Mouse (Mus musculus) cerebellum, adult (tissue): Measurements from ENCODE around the gene Mknk2.

ENCODE experiments used
- ATAC-seq: cut with Nextera tagmentation; 2 replicates; pipeline ENCODE4 v1.9.2; 2017; ENCODE audit warnings: mild to moderate bottlenecking, moderate library complexity, mixed read lengths; ENCODE audit not compliant: insufficient number of reproducible peaks, low FRiP score, low TSS enrichment

The Mknk2 gene

DNA sequence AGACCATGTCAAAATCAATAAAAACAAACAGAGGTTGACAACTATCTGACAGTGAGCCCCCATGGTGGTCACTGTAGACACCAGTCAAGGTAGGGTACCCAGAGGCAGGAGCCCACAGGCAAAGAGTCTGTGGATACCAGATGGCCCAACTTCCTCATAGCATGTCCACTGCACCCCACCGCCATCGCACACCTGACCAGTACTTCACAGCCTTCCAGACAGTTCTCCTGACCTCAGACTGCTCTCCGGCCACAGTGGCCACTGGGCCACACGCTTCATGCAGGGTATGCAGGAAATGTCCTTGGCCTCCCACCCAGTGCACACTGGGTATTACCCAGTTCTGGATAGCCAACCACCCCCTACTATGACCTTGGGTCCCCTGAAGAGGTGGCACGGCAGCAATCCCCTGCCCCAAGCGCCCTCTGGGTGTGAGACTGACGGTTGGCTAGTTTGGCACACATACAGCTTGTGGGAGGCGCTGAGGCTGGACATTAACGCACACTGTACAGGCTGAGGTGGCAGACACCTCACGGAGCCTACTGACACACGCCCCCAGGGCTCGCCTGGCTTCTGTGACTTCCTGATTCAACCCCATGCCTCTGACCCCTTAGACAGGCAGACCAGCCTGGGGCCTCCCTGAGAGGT lies 15.6 kb upstream of the Mknk2 start:
- ATAC-seq = no peak

DNA sequence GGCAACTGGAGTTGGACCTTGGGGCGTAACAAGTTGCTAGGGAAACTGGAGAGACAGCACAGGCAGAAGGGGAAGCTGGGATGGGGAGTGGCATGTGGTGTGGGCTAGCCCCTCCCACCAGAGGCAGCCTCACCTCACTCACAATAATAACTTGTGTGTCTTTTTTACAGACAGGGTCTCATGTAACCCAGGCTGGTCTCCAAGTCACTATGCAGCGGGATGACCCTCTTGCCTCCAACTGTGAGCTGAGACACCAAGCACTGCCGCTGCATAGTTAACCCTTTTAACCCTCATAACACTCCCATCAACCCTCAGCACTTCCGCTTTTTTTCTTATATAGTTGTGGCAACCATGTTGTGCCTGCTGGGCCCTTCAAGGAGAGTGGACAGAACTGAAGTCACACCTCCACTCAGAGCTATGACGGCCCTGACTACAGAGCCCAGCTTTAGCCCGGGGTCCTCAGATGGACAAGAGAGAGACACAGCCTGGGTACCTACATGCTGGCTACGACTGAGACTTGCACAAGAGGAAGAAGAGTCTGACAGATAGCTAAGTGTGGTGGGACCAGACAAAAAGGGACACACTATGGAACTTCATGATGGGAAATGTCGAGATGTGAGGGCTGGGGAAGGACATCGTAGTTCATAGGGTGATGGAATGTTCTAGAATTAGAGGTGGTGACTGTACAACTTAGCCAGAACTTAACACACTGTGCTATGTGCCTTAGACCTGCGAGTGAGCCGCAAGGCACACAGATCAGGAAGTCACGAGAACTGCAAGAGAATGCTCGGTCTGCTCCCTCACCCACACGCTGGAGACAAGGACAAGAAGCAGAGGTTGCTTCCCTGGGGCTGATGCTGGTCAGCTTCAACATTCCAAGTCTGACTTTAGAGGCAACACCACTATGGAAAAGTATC lies 14.6 kb upstream of the Mknk2 start:
- no peak for ATAC-seq

DNA sequence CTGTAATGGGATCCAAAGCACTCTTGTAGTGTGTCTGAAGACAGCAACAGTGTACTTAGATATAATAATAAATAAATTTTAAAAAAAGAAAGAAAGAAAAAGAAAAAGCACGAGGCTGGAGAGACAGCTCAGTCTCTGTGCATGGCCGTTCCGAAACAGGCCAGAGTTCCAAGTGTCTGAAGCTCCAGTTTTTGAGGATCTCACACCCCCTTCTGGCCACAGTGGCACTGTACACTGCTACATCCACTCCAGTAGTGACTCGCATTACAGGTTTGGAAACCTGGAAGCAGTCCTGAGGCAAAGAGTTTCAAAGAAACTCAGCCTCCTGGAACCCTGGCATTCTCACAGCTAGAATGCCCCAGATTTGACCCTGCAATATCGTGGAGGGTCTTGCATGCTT lies 9.9 kb upstream of the Mknk2 start:
- ATAC-seq = no peak

DNA sequence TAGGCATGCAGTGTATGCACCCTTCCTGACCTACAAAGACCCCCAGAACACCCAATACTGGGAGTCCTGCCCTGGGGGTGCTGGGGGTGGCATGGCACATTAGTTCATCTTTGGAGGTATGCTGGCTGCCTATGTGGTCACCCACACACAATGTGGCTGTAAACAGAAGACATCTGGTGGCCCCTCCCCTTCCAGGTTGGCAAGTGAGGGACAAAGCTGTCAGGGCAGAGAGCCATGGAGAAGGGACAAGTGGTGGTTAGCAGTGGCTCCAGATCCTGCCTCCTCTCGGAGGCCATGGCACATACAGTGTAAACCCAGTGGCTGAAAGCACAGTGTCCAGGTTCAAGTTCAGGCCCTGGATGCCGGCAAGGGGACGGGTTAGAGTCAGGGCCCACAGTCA lies 8.7 kb upstream of the Mknk2 start:
- no peak for ATAC-seq

DNA sequence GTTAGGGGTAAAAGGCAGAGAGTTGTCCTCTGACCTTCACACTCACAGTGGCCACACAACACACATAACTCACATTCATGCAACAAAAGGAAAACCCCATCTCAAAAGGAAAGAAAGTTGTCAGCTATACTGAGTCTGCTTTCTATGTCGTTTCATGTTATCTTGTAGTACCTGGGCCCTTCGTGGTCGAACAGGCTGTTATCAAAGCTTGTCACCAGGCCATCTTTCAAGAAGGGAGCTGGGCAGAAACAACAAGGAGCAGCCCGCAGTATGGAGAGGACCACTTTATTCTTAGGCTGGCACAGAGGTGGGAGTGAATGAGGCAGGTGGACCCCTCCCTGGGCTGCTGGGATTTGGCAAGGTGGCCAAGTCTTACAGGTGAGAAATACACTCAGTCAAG lies 7.1 kb upstream of the Mknk2 start:
- no peak for ATAC-seq

DNA sequence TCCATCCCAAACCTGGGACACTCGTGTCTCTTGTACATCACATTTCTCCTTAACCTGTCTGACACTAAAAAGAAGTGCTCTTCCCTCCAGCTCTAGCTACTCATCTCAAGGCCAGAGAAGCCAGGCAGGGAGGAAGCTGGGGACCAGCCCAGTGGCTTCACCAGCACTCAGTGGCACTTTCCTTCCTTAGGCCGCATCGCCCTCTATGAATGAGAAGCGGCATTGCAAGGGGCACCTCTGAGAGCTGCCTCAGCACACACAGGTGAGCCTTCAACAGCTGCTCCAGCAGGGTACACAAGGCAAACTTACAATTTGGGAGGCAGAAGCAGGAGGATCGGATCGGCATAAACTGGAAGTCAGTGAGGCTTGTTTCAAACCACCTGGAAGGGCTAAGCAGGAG lies 6.3 kb upstream of the Mknk2 start:
- no peak for ATAC-seq

DNA sequence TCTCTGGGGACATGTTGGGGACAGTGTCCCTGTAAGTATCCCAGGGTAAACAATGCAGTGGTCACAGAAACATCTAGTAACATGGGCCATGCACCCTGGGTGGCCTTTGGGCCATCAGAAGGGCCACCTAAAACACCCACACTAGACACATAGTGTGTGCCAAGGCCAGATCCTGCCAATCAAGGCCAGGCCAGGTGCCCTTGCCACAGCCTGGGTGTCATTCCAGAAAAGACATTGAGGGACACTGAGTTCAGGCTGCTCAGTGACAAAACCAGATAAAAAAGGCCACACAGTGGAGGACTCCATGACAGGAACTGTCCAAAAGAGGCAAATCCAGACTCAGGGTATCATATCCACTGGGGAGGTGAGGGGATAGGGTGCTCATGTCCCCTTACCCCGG lies 5.7 kb upstream of the Mknk2 start:
- no peak for ATAC-seq

DNA sequence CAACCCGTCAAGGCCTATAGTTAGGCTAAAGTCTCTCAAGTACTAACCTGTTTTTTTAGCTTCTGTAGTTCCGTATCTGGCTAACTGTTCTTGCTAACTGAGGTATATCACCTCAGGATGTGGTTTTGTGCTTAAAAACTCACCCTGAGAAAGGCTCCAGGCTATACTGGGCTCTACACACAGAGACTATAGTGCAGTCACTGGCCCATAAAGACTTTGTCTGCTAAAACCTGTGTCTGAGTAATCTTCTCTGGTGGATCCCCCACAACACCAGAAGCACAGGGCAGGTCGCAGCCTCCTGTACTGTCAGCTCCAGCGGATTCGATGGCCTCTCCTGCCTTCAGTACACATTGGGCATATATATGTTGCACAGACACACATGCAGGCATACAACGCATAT lies 4.1 kb upstream of the Mknk2 start:
- no peak for ATAC-seq

DNA sequence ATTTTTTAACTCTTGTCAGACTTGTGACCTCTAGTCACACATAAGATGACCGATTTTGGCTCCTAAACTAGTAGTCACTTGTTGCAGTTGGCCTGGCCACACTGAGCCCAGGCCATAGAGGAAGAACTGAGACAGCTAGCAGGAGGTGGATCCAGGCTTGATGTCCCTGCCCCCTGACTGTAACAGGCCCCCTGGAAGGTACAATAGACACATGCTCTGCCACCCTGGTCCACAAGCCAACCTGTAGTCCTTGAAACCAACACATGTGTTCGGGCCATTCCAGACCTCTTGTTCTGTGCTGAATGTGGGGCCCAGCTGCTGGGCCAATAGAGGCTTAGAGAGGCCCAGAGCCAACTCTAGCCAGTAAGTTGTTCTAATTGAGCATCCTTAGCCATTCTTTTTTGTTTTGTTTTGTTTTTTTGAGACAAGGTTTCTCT lies 2.4 kb upstream of the Mknk2 start:
- no peak for ATAC-seq

DNA sequence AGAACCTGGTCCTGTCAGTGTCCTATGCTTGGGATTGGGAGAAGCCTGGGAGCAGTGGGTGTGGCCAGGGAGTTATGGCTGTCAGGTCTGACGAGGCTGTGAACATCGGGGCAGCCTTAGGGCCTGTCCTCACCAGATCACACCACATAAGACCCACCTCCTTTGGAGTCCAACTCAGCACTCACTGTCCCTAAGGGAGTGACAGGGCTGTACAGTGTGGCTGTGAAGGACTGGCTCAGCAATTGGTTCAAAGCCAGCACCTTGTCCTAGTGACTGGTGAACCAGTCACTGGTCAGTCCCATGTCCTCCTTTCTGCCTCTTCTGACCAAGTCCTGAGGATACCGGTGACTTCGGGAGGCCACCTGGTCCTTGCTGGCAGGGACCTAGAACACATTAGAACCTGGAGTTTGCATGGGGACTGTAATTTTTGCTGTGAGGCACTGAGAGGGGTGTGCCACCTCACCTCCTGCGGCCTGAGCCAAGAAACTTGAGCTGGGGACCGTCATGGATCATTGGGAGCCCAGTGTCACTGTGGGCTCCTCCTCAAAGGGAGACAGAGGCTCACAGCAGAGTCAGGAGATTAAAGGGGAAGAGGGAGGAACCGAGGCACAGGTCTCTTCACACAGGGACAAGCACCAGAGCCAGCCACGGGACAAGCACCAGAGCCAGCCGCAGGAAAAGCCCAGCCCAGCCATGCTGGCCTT lies 1.8 kb upstream of the Mknk2 start:
- no peak for ATAC-seq

DNA sequence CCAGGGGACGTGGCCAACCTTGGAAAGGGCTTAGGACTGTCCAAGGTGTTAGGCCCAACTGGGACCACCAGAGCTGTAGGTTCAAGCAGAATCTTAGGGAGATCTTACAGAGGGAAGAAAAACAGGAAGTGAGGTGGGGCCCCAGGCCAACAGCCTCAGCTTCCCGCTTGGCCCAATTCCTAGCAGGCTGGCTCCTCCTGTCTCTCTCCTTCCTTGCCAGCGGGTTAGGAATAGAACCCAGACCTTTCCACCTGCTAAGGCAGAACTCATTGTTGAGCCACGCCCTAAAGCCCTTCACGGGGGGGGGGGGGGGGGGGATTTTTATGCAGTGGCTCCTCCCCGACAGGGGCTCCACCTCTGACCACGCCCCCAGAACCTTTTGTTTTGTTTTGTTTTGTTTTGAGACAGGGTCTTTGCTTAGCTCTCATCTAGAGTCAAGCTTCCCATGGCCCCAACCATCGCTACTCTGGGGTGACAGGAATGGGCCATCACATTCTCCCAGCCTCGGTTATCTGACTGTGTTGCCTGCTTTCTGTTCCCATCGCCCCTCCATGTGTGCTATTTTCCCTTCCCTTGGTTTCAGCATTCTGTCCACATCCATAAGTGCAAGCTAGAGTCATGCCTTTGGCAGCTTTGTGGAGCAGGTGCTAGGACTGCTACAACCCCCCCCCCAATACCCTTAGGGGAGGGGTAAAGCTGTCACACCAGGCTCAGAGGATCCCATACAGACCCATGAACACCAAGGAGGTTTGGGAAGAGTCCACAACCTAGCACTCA lies 877 bp upstream of the Mknk2 start:
- no peak for ATAC-seq

DNA sequence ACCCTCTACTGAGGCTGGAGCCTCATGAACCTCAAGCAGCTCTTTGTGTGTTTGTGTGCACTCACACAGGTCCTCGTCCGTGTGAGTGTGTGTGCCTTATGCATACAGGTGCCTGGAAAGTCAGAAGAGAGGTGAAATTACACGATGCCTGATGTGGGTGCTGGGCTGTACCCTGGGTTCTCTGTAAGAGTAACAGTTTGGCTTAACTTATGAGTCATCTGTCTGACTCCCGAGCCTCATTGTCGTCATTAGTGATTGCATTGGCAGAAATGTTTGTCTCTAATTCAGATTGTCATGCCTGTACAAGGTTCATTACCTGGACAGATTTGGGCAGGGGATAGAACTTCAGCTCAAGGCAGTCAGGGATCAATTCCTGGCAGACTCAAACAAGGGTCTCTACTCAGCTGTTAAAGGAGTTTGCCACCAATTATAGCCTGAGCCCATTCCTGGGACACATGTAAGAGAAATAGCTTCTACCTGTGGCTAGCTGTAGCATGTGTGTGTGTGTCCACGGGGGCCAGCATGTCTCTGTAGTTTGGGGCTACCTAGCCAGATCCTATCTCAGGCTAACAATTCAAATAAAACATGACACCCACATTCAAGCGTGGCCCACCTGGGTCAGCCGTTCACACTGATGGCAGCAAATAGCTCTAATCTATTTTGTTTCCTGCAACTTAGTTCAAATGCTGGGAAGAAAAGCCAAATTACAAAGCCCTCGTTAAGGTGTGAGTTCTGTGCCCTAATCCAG lies 610 bp downstream of the Mknk2 start:
- ATAC-seq = no peak

DNA sequence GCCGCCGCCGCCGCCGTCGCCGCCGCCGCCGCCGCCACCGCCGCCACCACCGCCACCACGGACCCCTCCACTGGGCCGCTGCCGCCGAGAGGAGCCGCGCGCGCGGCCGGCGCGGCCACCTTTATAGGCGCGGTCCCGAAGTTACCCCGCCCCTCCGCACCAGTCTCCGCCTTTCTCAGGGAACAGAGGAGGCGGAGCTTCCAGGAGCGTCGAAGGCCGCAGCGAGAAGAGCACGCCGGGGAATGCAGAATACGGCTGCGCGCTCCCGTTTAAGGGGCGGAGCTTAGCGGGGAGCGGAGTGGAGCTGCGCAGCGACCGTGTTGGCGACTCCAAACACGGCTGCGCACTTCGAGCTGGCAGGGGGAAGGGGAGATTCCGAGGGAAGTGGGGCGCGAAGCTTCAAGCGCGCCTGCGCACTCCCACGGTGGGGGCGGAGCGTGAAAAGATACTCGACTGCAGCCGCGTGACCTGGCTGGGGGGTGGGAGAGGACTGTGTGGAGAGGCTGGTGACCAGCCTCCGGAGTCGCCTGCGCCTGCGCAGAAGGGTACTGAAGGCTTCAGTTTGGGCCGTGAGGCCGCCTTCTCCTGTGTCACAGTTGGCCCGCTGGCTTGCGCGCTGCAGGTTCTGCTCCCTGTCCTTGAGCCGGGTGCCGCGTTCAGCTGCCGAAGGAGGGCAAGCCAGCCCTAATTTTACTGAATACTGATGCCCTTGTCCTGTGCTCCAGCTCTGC lies 1.5 kb downstream of the Mknk2 start:
- peak; percentile 76 for ATAC-seq

DNA sequence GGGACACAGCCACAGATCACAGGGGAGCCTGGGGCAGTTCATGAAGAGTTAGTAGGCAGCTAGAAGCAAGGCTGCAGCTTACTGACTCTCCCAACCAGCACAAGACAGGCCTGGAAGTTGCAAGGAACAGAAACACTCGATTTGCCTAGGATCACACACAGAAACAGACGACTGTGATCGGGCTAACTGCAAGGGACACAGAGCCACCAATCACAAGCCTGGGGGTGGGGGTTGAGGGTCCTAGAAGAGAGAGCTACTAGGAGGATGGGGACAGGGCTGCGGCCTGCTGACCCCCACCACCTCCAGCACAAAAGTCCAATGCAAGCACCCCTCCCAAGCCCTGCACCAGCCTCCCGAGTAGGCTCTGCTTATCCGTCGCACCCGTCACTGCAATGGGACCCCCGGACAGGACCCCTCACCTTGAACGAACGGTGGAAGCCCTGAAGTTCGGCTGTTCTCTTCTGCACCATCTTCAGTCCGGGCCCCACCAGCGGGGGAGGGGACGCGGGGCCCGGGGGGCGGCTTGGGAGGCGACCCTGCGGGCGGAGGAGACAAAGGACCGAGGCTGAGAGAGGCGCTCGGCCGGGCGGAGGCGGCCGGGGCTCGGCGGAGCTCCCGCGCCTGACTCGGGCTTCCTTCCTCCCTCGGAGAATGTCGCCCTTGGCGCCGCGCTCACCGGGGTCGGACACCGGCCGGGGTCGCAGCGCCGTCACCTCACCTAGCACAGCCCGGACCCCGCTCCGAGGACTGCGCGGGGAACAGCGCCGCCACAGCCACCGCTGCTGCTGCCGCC lies 2.3 kb downstream of the Mknk2 start:
- peak; percentile 2; the same call in 1 of the 2 replicates for ATAC-seq

DNA sequence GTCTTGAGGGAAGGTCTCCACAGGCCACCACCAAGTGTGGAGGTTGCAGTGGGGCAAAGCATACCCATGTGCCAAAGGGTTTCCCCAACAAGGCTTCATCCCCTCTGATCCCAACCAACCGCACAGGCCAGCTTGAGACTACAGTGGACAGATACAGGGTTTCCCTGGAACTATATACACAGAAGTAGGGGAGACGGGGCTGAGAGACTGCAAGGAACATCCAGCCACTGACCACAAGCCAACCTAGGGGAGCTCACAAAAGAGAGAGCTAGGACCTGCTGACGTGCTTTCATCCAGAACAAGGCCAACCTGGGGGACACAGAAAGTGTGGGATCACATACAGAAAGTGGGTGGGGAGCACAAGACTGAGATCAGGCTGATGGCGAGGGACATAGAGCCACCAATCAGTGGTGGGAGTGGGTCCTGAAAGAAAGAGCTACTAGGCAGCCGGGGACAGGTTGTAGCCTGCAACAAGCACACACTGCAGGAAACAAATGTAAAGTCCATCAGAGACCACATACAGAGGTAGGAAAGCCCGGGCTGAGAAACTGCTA lies 3.0 kb downstream of the Mknk2 start:
- ATAC-seq = no peak

DNA sequence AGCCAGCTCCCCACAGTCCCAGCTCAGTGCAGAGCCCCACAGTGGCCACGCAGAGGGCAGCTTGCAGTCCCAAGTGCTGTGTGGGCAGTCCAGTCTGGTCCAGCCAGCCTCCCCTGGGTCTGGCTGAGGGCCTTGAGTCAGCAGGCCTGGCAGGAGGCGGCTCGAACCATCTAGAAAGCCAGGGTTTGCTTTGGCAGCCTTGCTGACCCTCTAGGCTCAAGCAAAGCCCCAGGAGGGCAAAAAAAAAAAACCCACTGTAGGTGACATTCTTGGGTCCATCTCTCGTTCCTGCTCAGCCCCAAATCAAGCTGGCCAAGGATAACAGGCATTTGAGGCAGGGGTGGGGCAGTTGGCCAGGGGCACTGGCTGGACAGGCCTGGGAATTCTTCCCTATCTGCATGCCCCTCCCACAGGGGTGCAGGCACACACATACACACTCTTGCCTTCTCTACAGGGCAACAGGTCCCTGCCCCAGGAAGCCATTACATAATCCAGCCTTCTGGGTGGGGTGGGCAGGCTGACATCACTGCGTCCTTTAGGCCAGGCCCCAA lies 3.7 kb downstream of the Mknk2 start:
- no peak for ATAC-seq

DNA sequence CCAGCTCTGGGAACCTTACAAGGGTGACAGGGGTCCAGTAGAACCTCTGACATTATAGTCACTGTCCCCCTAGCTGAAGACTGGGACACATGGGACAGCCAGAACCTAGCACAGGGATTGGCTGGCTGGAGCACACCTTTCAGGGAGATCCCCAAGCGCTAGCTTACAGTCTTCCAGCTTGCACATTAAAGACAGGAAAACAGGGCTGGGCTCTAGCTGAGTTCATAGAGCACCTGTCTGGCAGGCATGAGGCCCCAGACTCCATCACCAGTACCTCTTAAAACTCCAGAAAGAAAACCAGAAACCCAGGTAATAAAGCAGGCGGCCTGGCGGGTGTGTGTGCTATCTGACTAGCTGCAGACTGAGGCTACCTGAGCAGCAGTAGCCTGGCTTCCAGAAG lies 4.2 kb downstream of the Mknk2 start:
- no peak for ATAC-seq
